Mouse (Mus musculus): ENCODE data around the gene Aldh1a3.

DNA sequence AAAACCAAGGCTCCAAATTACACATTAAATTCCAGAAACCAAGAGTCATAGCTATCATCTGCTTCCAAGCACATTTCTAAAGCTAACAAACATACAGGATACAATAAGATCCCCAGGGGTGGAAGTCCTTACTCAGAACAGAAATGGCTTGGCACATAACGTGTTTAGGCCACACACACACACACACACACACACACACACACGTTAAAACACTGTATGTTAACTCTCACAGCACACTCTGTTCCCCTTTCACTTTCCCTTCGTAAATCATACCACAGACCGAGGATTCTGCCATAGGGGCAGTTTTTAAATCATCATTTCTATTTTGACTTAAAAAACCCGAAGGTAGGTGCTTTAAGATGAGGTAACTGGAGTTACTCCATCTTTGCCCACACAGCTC lies 43.1 kb downstream of the Aldh1a3 start:
- TF ChIP-seq CTCF (IDR thresholded peaks at IDR 0.05; ENCODE audit: low read depth) (no peak), EP300 (IDR thresholded peaks at IDR 0.05; ENCODE audit: low read depth) (no peak)

Measured in heart, postnatal 0 days (tissue).